Mouse (Mus musculus) megakaryocyte, embryonic 14.5 days (primary cell): ENCODE measurements around the gene Mboat7.
"Not testable (repeated sequence)": the region's sequence is repeated elsewhere in the genome, so short reads cannot be mapped to it uniquely, and the experiment has no call there.

ENCODE experiments used
- FLI1 ChIP-seq: IDR thresholded peaks from 2 replicates; pipeline ENCODE4 v1.6.1; 2012; ENCODE audit warnings: low read length, inconsistent platforms, mixed read lengths
- GATA1 ChIP-seq: IDR thresholded peaks from 3 replicates; pipeline ENCODE4 v1.6.1; 2012; ENCODE audit warnings: mixed read lengths, low read length, inconsistent platforms, borderline replicate concordance

- TF ChIP-seq GATA1, FLI1: not testable (repeated sequence)
Measured at GRCm38 (mm10) chr7:3720268-3720667, 26.9 kb upstream of the Mboat7 start, which contains the start of gene Pirb.
